Mouse (Mus musculus): ENCODE data around the gene Mdh2.
A peak's percentile ranks its signal among the peaks of the same experiment; 100 is the strongest.

Mdh2 gene

DNA sequence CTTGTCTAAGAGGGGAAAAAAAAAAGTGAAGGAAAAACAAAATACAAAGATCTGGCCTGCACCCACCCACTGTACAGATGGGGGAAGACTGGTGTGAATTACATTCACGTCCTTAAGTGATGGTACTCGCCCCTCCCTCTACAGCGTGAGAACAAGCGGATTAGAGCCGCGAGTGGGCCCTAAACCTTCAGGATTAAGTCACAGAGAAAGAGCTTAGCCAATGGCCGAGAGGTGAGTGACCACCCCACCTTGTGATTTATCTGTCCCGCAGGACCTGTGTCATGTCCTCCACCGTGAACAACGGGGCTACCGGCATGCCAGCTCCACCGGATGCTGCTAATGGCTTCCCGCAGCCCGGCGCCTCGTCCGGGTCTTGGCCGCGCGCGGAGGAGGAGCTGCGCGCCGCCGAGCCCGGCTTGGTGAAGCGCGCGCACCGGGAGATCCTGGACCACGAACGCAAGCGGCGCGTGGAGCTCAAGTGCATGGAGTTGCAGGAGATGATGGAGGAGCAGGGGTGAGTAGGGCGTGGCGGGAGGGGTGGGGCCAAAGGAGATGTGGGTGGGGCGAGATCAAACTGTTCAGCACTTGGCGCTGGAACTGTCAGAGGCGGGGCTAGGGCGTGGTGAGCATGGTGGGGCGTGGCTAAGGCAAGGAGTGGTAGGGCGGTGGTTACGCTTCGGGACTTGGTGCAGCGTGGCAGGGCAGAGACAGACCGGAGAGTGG lies 56.6 kb downstream of the Mdh2 start:
- peak; percentile 95 for DNase-seq (ENCODE audit: low spot score)

DNA sequence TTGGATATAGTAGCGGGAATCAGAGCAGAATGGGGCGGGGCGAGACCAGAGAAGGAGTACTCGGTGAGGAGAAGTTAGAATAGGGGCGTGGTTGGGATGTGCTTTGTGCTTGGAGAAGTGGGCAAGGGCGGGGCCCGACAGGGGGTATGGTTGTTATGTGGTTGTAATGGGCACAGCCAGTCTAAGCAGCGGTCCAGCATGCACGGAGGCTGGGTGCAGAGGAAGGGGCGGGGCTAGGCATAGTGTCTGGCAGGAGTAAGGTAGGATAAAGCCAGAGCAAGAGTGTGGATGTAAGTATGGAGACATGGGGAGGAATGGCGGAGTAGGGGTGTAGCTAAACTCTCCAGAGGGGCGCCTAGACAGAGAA lies 57.2 kb downstream of the Mdh2 start:
- DNase-seq (ENCODE audit: low spot score): no peak

DNA sequence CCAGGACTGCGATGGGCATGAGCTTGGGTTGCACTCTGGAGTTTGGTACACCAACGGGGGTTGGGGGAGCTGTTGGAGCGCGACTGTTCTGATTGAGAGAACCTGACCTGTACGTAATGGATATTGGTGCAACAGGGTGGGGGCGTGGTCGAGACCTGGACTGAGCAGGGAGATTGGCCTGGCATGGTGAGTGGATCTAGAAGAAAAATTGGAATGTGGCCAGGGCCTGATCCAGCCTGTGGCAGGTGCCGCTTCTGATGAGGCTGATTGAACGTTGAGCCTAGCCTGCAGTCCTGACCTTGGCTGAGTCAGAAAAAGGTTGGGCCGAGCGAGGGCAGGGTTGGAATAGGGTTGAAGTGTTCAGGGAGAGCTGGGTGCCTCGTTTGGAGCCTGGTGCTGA lies 57.7 kb downstream of the Mdh2 start:
- DNase-seq (ENCODE audit: low spot score): no peak
